Mouse (Mus musculus) adrenal gland, postnatal 14 days (tissue): ENCODE results near the gene Samt4. TPM values are rescaled to one million over a fixed set of nuclear protein-coding genes. Genes with fewer than 3 reads are reported as not detected.
"Not testable (repeated sequence)": the region's sequence is repeated elsewhere in the genome, so short reads cannot be mapped to it uniquely, and the experiment has no call there.

ENCODE experiments used
- DNase-seq: peaks from one replicate; pipeline ENCODE4 v3.0.0; 2021; ENCODE audit warnings: mixed read lengths
- long read RNA-seq, 2 experiments: library from polyadenylated mRNA; stranded (forward); transcript quantifications; one replicate each; pipeline ENCODE4 v2.0.0; 2021
- total RNA-seq: library from RNA; stranded (reverse); gene quantifications from 2 replicates; pipeline ENCODE4 v1.2.3, GENCODE M21; 2021

Samt4 gene
- total RNA-seq: not detected in 2 replicates
- long read RNA-seq, experiment 1: 0 reads
- long read RNA-seq, experiment 2: 0 reads

DNA sequence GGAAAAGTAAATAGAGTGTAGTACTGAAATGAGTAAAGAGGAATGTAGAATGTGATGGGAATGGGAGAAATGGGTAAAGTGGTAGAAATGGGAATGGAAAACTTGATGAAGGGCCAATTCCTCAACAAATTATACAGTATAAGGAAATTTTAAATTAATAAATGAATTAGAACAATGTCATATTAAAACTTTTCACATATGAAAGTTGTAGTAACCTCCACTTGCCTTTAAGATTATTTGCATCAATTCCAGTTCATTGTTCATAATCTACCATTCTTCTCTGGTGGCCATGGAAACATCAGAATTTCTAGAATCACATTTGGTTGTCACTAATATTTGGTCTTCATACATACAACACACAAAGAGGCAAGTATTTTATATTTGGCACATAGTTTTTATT is at the start of gene Samt4:
TSS of gene Samt4 (plus strand) at position 301 of the 400 bp plus-strand sequence.
- no peak for DNase-seq

GRCm38 (mm10) chrX:154443696-154444095 is 38.1 kb upstream of the Samt4 start:
- DNase-seq: not testable (repeated sequence)

GRCm38 (mm10) chrX:154468386-154468785 is 13.4 kb upstream of the Samt4 start:
- DNase-seq: not testable (repeated sequence)

Other genes with a start within 250 kb of the Samt4 start
- gene 4930524N10Rik, start 138.6 kb upstream of the Samt4 start, total RNA-seq: not detected in 2 replicates
- gene Samt2, start 97.4 kb downstream of the Samt4 start, total RNA-seq: not detected in 2 replicates